Mouse (Mus musculus) midbrain, embryonic 14.5 days (tissue): ENCODE data around the gene Btg2. TPM values are rescaled to one million over a fixed set of nuclear protein-coding genes. Genes with fewer than 3 reads are reported as not detected.

Source experiments
- ATAC-seq: fragments of 200-750 bp; cut with Nextera tagmentation; 2 replicates; pipeline ENCODE4 v1.8.0; 2017; ENCODE audit warnings: moderate number of reproducible peaks, moderate library complexity; ENCODE audit not compliant: low FRiP score, low TSS enrichment
- DNase-seq: peaks from one replicate; pipeline ENCODE4 v3.0.0-alpha.2; 2015
- H3K27ac ChIP-seq: fragments of 300-500 bp; sonication (generic); replicated peaks from 2 replicates; pipeline ENCODE4 v1.5.1; 2014; ENCODE audit warnings: mild to moderate bottlenecking, low read depth, low read length, moderate library complexity
- H3K27me3 ChIP-seq: fragments of 300-500 bp; sonication (generic); 2 replicates; pipeline ENCODE4 v1.6.1; 2014; ENCODE audit warnings: low read length, control low read depth, mixed read lengths; ENCODE audit not compliant: control insufficient read depth, insufficient read depth
- H3K36me3 ChIP-seq: fragments of 300-500 bp; sonication (generic); 2 replicates; pipeline ENCODE4 v1.6.1; 2014; ENCODE audit warnings: low read length, control low read depth; ENCODE audit not compliant: control insufficient read depth, insufficient read depth
- H3K4me1 ChIP-seq: fragments of 300-500 bp; sonication (generic); 2 replicates; pipeline ENCODE4 v1.6.1; 2014; ENCODE audit warnings: mild to moderate bottlenecking, antibody characterized with exemption, low read length, control low read depth; ENCODE audit not compliant: control insufficient read depth, insufficient read depth
- H3K4me2 ChIP-seq: fragments of 300-500 bp; sonication (generic); 2 replicates; pipeline ENCODE4 v1.6.1; 2014; ENCODE audit warnings: mild to moderate bottlenecking, low read length, moderate library complexity
- H3K4me3 ChIP-seq: fragments of 300-500 bp; sonication (generic); replicated peaks from 2 replicates; pipeline ENCODE4 v1.5.1; 2014; ENCODE audit warnings: low read depth, low read length
- H3K9ac ChIP-seq: fragments of 300-500 bp; sonication (generic); replicated peaks from 2 replicates; pipeline ENCODE4 v1.6.1; 2014; ENCODE audit warnings: mild to moderate bottlenecking, low read length, moderate library complexity
- H3K9me3 ChIP-seq: fragments of 300-500 bp; sonication (generic); 2 replicates; pipeline ENCODE4 v1.6.1; 2016; ENCODE audit warnings: low read length, control low read depth, mixed read lengths; ENCODE audit not compliant: control insufficient read depth
- WGBS: fragments of 180-500 bp; shearing (Covaris S2); extraction: QIAGEN DNeasy Blood & Tissue Kit; methylation state at CpG from one replicate; pipeline ENCODE4 v1.1.7; 2014; 5-methylcytosine and 5-hydroxymethylcytosine counted together
- polyA plus RNA-seq: library from polyadenylated mRNA; unstranded; fragments of >200 nt; fragmentation: Nextera tagmentation; extraction: Ambion mirVana; gene quantifications from 2 replicates; pipeline ENCODE4 v1.2.1, GENCODE M21; 2014

Btg2 gene
- polyA plus RNA-seq, 1 experiment from 2014 or later, result 61.1 TPM

DNA sequence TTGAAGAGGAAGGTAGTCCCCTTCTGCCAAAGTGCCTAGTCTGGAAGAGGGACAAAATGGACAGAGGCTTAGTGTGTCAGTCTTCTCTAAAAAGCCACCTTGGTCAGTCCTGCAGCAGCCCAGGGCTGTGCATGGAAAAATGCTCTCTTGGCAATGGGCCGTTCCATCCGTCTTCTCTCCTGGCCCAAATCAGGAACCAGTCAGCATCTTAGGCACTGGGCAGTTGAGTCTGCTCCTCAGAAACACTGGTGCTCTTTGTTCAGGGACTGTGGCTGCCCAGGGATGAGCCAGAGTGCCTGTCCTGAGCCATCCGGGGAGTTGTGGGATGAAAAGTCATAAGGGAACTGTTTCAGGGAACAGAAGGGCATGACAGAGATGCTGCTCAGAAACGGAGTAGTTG is 40.6 kb downstream of the Btg2 start:
- Histone ChIP-seq H3K9ac (no peak overlapping the region), H3K9me3 (no peaks in the 10 kb centered on the region), H3K27me3 (no peaks in the 10 kb centered on the region), H3K4me2 (no peak overlapping the region), H3K36me3 (no peaks in the 10 kb centered on the region), H3K4me1 (0 out of 2 replicates have a peak, but pooled peaks cover 4% of the 10 kb centered on the region), H3K4me3 (no peak overlapping the region), H3K27ac (no peak overlapping the region)
- WGBS, result 93% methylated on average over 4 of the region's 4 CpGs
- no peak for ATAC-seq
- no peak for DNase-seq

DNA sequence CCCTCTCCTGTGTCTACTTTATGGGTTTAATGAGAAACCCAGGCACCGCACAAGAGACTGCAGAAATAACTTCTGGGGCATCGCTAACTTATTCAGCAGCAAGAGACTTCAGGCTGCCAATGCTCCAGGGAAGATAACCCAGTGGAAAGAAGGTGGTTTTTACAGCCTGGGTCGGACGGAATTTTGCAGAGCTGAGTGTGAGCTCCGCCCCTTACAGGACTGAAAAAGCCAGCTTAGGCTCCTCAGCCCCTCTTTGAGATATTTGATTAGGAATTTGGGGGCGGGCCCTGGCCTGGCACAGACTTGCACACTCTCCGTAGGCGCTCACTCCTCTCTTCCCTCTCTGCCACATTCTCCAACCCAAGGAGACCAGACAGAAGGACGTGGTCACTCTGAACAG is 41.7 kb downstream of the Btg2 start, which contains the start of gene Fmod:
TSS of gene Fmod (plus strand) at position 83 of the 400 bp plus-strand sequence.
- H3K4me1 ChIP-seq, result no peaks in the 10 kb centered on the region
- WGBS, result 55% methylated on average over 9 of the region's 9 CpGs
- no peak for DNase-seq
- ATAC-seq, result no peak
- H3K9me3 ChIP-seq, result no peaks in the 10 kb centered on the region
- no peak within 1 kb of the TSS for H3K9ac ChIP-seq
- H3K36me3 ChIP-seq, result no peaks in the 10 kb centered on the region
- no peak within 1 kb of the TSS for H3K4me3 ChIP-seq
- H3K27ac ChIP-seq, result no peak within 1 kb of the TSS
- H3K4me2 ChIP-seq, result no peak within 1 kb of the TSS
- H3K27me3 ChIP-seq, result no peaks in the 10 kb centered on the region

DNA sequence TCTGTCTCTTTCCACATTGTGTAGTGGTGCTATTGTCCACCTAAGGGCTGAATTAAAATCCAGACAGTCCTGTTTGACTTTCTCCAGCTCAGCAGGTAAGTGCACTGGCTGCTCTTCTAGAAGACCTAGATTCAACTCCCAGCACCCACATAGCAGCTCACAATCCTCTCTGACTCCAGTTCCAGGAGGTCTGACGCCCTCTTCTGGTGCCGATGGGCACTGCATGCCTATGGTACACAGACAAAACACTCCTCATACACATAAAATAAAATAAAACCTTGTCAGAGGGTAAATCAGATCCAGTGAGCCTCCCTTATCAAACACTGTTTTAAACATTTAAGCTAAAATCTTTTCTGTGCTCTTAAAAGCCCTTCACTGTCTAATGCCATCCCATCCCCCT is 42.4 kb downstream of the Btg2 start:
- WGBS, result 59% methylated on average over 2 of the region's 2 CpGs
- Histone ChIP-seq H3K4me3 (no peak overlapping the region), H3K27me3 (no peaks in the 10 kb centered on the region), H3K36me3 (no peaks in the 10 kb centered on the region), H3K4me1 (no peaks in the 10 kb centered on the region), H3K4me2 (no peak overlapping the region), H3K9ac (no peak overlapping the region), H3K9me3 (no peaks in the 10 kb centered on the region), H3K27ac (no peak overlapping the region)
- no peak for DNase-seq
- ATAC-seq, result no peak

- ATAC-seq (no peak), DNase-seq (peak; percentile 25)
- H3K36me3 ChIP-seq, result no peaks in the 10 kb centered on the region
- H3K27ac ChIP-seq, result no peak overlapping the region
- no peak overlapping the region for H3K4me2 ChIP-seq
- no peak overlapping the region for H3K4me3 ChIP-seq
- no peaks in the 10 kb centered on the region for H3K27me3 ChIP-seq
- 84% methylated on average over 14 of the region's 14 CpGs for WGBS
- no peaks in the 10 kb centered on the region for H3K4me1 ChIP-seq
- H3K9ac ChIP-seq, result no peak overlapping the region
- H3K9me3 ChIP-seq, result no peaks in the 10 kb centered on the region
Observed at GRCm38 (mm10) chr1:134028161-134028846, 50.6 kb downstream of the Btg2 start.

DNA sequence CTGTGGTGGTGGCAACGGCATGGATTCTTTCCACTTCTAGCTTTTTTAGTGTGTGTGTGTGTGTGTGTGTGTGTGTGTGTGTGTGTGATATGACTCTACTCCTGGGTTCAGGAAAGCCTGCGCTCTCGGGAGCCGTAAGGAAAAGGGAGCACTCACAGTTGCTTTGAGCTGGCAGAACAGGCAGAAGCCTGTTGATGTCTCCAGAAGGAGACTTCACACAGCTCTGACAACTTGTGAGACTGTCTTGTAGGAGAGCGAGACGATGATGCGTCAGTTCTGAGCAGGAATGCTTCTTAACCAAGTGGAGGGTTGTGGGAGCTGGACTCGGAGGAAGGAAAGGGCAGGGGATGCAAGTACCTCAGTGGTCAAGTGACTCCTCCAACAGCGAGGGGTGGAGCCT is 52.2 kb downstream of the Btg2 start:
- Histone ChIP-seq H3K4me1 (no peaks in the 10 kb centered on the region), H3K36me3 (no peaks in the 10 kb centered on the region), H3K4me2 (no peak overlapping the region), H3K9me3 (no peaks in the 10 kb centered on the region), H3K27ac (no peak overlapping the region), H3K9ac (no peak overlapping the region), H3K4me3 (no peak overlapping the region), H3K27me3 (no peaks in the 10 kb centered on the region)
- 86% methylated on average over 9 of the region's 9 CpGs for WGBS
- DNase-seq (no peak), ATAC-seq (no peak)

DNA sequence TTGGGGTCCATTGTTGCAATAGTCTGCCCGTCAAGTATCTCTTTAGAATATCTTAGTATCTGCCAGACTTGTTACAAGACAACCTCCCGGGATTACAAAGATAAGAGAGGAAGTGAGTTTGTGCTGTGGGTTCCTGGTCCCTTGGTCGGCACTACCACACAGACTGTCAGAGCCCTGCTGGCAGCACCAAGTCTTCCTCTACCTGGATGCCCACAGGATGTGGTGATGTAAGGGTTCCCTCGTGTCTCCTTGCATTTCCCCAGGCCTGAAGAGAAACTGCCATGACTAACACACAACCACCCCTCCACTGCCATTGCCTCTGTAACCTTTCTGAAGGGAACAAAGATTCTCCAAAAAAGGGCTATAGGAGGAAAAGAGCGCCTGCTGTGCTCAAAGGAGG is 52.9 kb downstream of the Btg2 start:
- H3K4me2 ChIP-seq, result no peak overlapping the region
- H3K4me1 ChIP-seq, result no peaks in the 10 kb centered on the region
- H3K4me3 ChIP-seq, result no peak overlapping the region
- H3K9me3 ChIP-seq, result no peaks in the 10 kb centered on the region
- DNase-seq (no peak), ATAC-seq (no peak)
- H3K27me3 ChIP-seq, result no peaks in the 10 kb centered on the region
- H3K27ac ChIP-seq, result no peak overlapping the region
- no peaks in the 10 kb centered on the region for H3K36me3 ChIP-seq
- 66% methylated on average over 5 of the region's 5 CpGs for WGBS
- no peak overlapping the region for H3K9ac ChIP-seq

Other genes with a start within 250 kb of the Btg2 start
- 3.5 and 4.5 TPM in 2 replicates for gene Optc, start 171.1 kb downstream of the Btg2 start, polyA plus RNA-seq
- gene Prelp, start 157.7 kb downstream of the Btg2 start, polyA plus RNA-seq, result 7.1 and 8.7 TPM in 2 replicates
- gene Fmod, start 41.9 kb downstream of the Btg2 start, polyA plus RNA-seq, result 0.31 and 6.4 TPM in 2 replicates
- 0.26 TPM in 1 of 2 replicates, not detected in the other for gene Chit1, start 32.1 kb upstream of the Btg2 start, polyA plus RNA-seq
- gene Chil1, start 103.1 kb upstream of the Btg2 start, polyA plus RNA-seq, result 3.6 and 3.7 TPM in 2 replicates
- 0.12 TPM in 1 of 2 replicates, not detected in the other for gene Mybph, start 114.3 kb upstream of the Btg2 start, polyA plus RNA-seq
- 7.3 and 10.6 TPM in 2 replicates for gene Adora1, start 156.3 kb upstream of the Btg2 start, polyA plus RNA-seq
- gene Myog, start 210.9 kb upstream of the Btg2 start, polyA plus RNA-seq, result not detected in 2 replicates